Mouse (Mus musculus) heart, postnatal 25 days (tissue): ENCODE results near the gene Pgpep1. TPM values are rescaled to one million over a fixed set of nuclear protein-coding genes. Genes with fewer than 3 reads are reported as not detected.

Experiments used
- DNase-seq: peaks from one replicate; pipeline ENCODE4 v3.0.0; 2022; ENCODE audit warnings: low spot score
- intact Hi-C: fragments of 180-260 bp; cut with DNase I; formaldehyde crosslinking; loops from one replicate; pipeline ENCODE4 v1.15.1; 2025
- total RNA-seq, 2 experiments: library from RNA; stranded (reverse); gene quantifications; 2 replicates each; pipeline ENCODE4 v1.2.3; 2021

The Pgpep1 gene
- total RNA-seq, 2 experiments from 2014 or later, result 46.8 to 47.5 TPM

GRCm38 (mm10) chr8:70599507-70600290 lies 60.5 kb downstream of the Pgpep1 start:
- no peak for DNase-seq
- intact Hi-C loops, result loop anchor here (10.0 kb wide), 1 partner anchor 55 kb away; no protein-coding TSS in a partner anchor

DNA sequence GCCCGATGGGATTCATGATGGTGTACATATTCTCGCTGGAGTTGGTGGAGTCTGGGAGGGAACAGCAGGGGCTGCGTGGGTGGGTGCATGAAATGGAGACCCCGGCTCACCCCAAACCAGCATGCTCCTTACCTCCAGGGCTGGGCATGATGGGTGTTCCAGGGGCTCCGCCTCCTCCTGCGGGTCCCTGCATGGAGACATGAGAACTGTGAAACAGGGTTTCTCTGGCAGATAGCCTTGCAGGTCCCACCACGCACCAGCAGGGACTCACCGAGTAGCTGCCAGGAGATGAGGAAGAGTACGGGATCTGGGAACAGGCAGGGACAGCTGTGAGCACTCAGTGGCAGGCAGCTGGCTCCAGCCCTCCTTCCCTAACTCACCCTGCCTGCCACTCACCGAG lies 61.5 kb downstream of the Pgpep1 start:
- intact Hi-C loops, result loop anchor here (10.0 kb wide), 1 partner anchor 54 kb away; no protein-coding TSS in a partner anchor
- no peak for DNase-seq

DNA sequence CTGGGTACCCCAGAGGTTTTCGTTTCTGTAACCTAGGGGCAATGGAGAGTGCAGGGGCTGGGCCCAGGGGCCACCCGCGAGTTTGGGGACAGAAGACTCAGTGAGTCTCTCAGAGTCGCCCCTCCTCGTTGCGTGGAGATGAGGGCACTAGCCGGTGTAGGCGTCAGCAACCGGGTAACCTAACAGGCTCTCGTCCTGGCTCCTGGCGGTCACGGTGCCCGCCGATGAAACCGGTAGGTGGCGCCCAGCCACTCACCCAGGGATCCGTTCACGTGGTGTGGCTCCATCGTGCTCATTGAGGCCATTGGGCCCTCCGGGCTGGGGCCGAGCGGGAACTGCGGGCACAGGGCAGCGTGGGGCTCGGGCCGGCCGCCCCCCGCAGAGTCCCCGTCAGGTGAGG lies 61.9 kb downstream of the Pgpep1 start:
- intact Hi-C loops, result loop anchor here (10.0 kb wide), 1 partner anchor 53 kb away; no protein-coding TSS in a partner anchor
- DNase-seq, result no peak

- intact Hi-C loops, result loop anchor here (10.0 kb wide), 1 partner anchor 53 kb away; no protein-coding TSS in a partner anchor
- DNase-seq, result no peak
These were observed 62.5 kb downstream of the Pgpep1 start for GRCm38 (mm10) chr8:70597417-70598272.

DNA sequence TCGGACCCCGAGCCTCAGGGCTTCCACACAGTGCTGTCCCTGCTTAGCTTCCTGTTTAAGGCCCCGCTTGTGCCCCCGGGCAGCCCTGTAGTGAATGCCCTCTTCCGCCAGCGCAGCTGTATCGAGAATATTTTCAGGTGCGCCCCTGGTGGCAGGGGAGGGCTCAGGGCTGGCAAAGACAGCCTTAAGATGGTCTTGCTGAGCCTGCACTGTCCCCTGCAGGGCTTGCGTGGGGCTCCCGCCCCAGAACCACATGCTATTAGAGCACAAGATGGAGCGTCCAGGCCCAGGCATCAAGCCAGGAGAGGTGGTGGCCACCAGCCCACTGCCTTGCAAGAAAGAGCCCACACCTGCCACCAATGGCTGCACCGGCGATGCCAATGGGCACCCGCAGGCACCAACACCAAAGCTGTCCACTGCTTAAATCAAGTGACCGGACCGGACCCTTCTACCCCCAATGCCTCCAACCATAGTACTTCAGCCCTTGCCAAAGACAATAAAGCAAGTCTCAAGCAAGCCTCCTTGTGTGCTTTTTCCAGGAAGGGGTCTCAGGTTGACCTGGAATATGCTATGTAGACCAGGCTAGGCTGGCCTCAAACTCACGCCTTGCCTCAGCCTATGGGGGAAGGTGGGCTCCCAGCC lies 63.3 kb downstream of the Pgpep1 start:
- DNase-seq, result no peak
- intact Hi-C loops, result loop anchor here (10.0 kb wide), 1 partner anchor 52 kb away; no protein-coding TSS in a partner anchor

Other genes with a start within 250 kb of the Pgpep1 start
- 10 to 100 TPM; 10.3 to 10.6 TPM for gene Crtc1, start 220.8 kb downstream of the Pgpep1 start, total RNA-seq
- 1 to 10 TPM; 7.6 to 7.7 TPM for gene Klhl26, start 183.4 kb downstream of the Pgpep1 start, total RNA-seq
- not detected for gene Tmem59l, start 173.0 kb downstream of the Pgpep1 start, total RNA-seq
- under 1 TPM; 0.34 to 0.81 TPM for gene Crlf1, start 167.2 kb downstream of the Pgpep1 start, total RNA-seq
- gene Rex1bd, start 153.6 kb downstream of the Pgpep1 start, total RNA-seq, result 100 to 1,000 TPM; 102 TPM
- 1,000 to 10,000 TPM; 1,533 to 1,573 TPM for gene Uba52, start 149.6 kb downstream of the Pgpep1 start, total RNA-seq
- 100 to 1,000 TPM; 130 to 135 TPM for gene Fkbp8, start 132.7 kb downstream of the Pgpep1 start, total RNA-seq
- 10 to 100 TPM; 73.6 to 76.6 TPM for gene Kxd1, start 132.4 kb downstream of the Pgpep1 start, total RNA-seq
- gene Ell, start 120.9 kb downstream of the Pgpep1 start, total RNA-seq, result 10 to 100 TPM; 11.7 to 13.3 TPM
- gene Isyna1, start 66.0 kb downstream of the Pgpep1 start, total RNA-seq, result 10 to 100 TPM; 21.5 to 25.1 TPM
- gene Ssbp4, start 51.5 kb downstream of the Pgpep1 start, total RNA-seq, result 10 to 100 TPM; 37.0 to 37.7 TPM
- gene Lrrc25, start 44.2 kb downstream of the Pgpep1 start, total RNA-seq, result 1 to 10 TPM; 1.4 to 1.5 TPM
- gene Gdf15, start 27.9 kb downstream of the Pgpep1 start, total RNA-seq, result under 1 TPM; 0.56 to 0.73 TPM
- 10 to 100 TPM; 60.6 to 62.9 TPM for gene Lsm4, start 12.9 kb upstream of the Pgpep1 start, total RNA-seq
- gene Jund, start 38.6 kb upstream of the Pgpep1 start, total RNA-seq, result 100 to 1,000 TPM; 136 to 141 TPM
- not detected for gene Iqcn, start 43.1 kb upstream of the Pgpep1 start, total RNA-seq
- gene Gm3336, start 58.2 kb upstream of the Pgpep1 start, total RNA-seq, result not detected
- gene Pde4c, start 63.3 kb upstream of the Pgpep1 start, total RNA-seq, result 1 to 10 TPM; 2.5 to 3.7 TPM
- gene Rab3a, start 94.3 kb upstream of the Pgpep1 start, total RNA-seq, result 10 to 100 TPM; 49.7 to 57.6 TPM
- 10 to 100 TPM; 26.7 to 28.0 TPM for gene Mpv17l2, start 100.6 kb upstream of the Pgpep1 start, total RNA-seq
- 10 to 100 TPM; 21.8 to 25.5 TPM for gene Pik3r2, start 116.3 kb upstream of the Pgpep1 start, total RNA-seq
- 1 to 10 TPM; 5.2 to 6.3 TPM for gene Mast3, start 144.7 kb upstream of the Pgpep1 start, total RNA-seq
- gene Il12rb1, start 148.1 kb upstream of the Pgpep1 start, total RNA-seq, result not detected
- gene Arrdc2, start 179.3 kb upstream of the Pgpep1 start, total RNA-seq, result 10 to 100 TPM in 1 of 2 experiments, 1 to 10 TPM in 1; 9.2 to 10.2 TPM
- gene Kcnn1, start 202.9 kb upstream of the Pgpep1 start, total RNA-seq, result 1 to 10 TPM; 8.1 to 8.6 TPM
- 10 to 100 TPM; 46.6 to 47.7 TPM for gene Ccdc124, start 213.5 kb upstream of the Pgpep1 start, total RNA-seq
- gene Slc5a5, start 232.4 kb upstream of the Pgpep1 start, total RNA-seq, result not detected
- gene Rpl18a, start 237.0 kb upstream of the Pgpep1 start, total RNA-seq, result 100 to 1,000 TPM; 838 to 880 TPM
- gene Map1s, start 245.5 kb upstream of the Pgpep1 start, total RNA-seq, result 10 to 100 TPM; 20.7 to 21.2 TPM